Mouse (Mus musculus): ENCODE measurements around the gene Prss8. TPM values are rescaled to one million over a fixed set of nuclear protein-coding genes. Genes with fewer than 3 reads are reported as not detected.

The Prss8 gene
- polyA plus RNA-seq, 1 experiment: not detected

GRCm38 (mm10) chr7:127931351-127932135, 1.6 kb upstream of the Prss8 start:
- no peak overlapping the region for H3K4me3 ChIP-seq (replicated peaks)
- H3K4me1 ChIP-seq (ENCODE audit: control insufficient read depth): peaks cover 45% of the 10 kb centered on the region
- H3K27me3 ChIP-seq (ENCODE audit: control insufficient read depth): peaks cover 7% of the 10 kb centered on the region

GRCm38 (mm10) chr7:127930636-127931035, 732 bp upstream of the Prss8 start:
- Histone ChIP-seq H3K27me3 (ENCODE audit: control insufficient read depth) (peaks cover 7% of the 10 kb centered on the region), H3K4me1 (ENCODE audit: control insufficient read depth) (peaks cover 36% of the 10 kb centered on the region), H3K9me3 (ENCODE audit: control insufficient read depth, low read length) (no peaks in the 10 kb centered on the region), H3K36me3 (ENCODE audit: control insufficient read depth) (peaks cover 21% of the 10 kb centered on the region), H3K4me3 (replicated peaks) (no peak overlapping the region)
- TF ChIP-seq TAL1 (IDR thresholded peaks at IDR 0.05; ENCODE audit: low read length) (no peak), GATA1 (IDR thresholded peaks at IDR 0.05; ENCODE audit: low read length) (no peak)

More at GRCm38 (mm10) chr7:127931351-127932135, 1.6 kb upstream of the Prss8 start:
- TF ChIP-seq GATA1 (IDR thresholded peaks at IDR 0.05; ENCODE audit: low read length) (no peak), TAL1 (IDR thresholded peaks at IDR 0.05; ENCODE audit: low read length) (no peak)
- H3K9me3 ChIP-seq (ENCODE audit: control insufficient read depth, low read length): no peaks in the 10 kb centered on the region
- peaks cover 12% of the 10 kb centered on the region for H3K36me3 ChIP-seq (ENCODE audit: control insufficient read depth)

- H3K4me1 ChIP-seq (ENCODE audit: control insufficient read depth): peaks cover 21% of the 10 kb centered on the region
- peaks cover 7% of the 10 kb centered on the region for H3K27me3 ChIP-seq (ENCODE audit: control insufficient read depth)
- TF ChIP-seq TAL1 (IDR thresholded peaks at IDR 0.05; ENCODE audit: low read length) (no peak), GATA1 (IDR thresholded peaks at IDR 0.05; ENCODE audit: low read length) (no peak)
- H3K36me3 ChIP-seq (ENCODE audit: control insufficient read depth): peaks cover 41% of the 10 kb centered on the region
- H3K4me3 ChIP-seq (replicated peaks): no peak overlapping the region
- H3K9me3 ChIP-seq (ENCODE audit: control insufficient read depth, low read length): no peaks in the 10 kb centered on the region
Observed at GRCm38 (mm10) chr7:127928596-127928995, 1.3 kb downstream of the Prss8 start.

- no peak for TF ChIP-seq GATA1 (IDR thresholded peaks at IDR 0.05; ENCODE audit: low read length)
- TF ChIP-seq TAL1 (IDR thresholded peaks at IDR 0.05; ENCODE audit: low read length): no peak
- Histone ChIP-seq H3K27me3 (ENCODE audit: control insufficient read depth) (peaks cover 7% of the 10 kb centered on the region), H3K4me1 (ENCODE audit: control insufficient read depth) (peaks cover 19% of the 10 kb centered on the region), H3K4me3 (replicated peaks) (no peak overlapping the region), H3K36me3 (ENCODE audit: control insufficient read depth) (peaks cover 50% of the 10 kb centered on the region), H3K9me3 (ENCODE audit: control insufficient read depth, low read length) (no peaks in the 10 kb centered on the region; the same call in 1 of the 2 replicates)
Observed at GRCm38 (mm10) chr7:127927726-127928125, 2.2 kb downstream of the Prss8 start.

DNA sequence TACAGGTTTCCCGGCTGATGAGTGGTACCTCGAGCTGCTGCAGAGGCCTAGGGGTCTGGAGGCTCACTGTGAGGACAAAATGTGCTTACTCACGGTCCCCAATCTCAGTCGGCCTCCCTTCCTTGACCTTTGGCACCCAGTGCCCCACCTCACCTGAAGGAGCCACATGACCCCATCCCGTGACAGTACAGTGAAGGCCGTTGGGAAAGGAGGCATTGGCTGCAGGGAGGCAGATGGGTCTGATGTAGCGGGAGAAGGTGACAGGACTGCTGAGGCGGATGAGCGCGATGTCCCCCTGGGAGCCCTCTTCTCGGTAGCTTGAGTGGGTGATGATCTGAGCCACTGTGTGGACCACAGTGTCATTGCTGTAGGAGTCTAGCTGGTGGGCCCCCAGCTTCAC, 3.1 kb downstream of the Prss8 start:
- H3K9me3 ChIP-seq (ENCODE audit: control insufficient read depth, low read length): no peaks in the 10 kb centered on the region; the same call in 1 of the 2 replicates
- H3K4me1 ChIP-seq (ENCODE audit: control insufficient read depth): peaks cover 22% of the 10 kb centered on the region
- H3K36me3 ChIP-seq (ENCODE audit: control insufficient read depth): peaks cover 59% of the 10 kb centered on the region

DNA sequence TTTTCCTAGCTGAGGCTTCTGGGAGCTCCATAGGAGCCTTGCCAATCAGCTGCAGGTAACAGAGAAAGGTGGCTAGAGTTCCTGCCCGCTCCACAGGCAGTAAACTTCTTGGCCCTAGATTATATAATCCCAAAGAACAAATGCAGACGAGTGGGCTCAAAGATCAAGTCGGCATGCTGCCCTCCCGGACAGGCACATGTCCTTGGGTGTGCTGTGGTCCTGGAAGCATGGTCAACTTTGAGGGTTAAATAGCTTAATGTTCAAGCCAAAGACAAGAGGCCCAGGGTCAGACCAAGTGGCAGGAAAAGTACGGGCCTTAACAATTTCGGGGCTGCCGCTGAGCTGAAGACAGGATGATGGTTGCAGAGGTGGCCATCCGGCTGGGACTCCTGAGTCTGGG, 3.8 kb downstream of the Prss8 start:
- Histone ChIP-seq H3K4me3 (replicated peaks) (no peak overlapping the region), H3K27me3 (ENCODE audit: control insufficient read depth) (peaks cover 7% of the 10 kb centered on the region), H3K4me1 (ENCODE audit: control insufficient read depth) (peaks cover 21% of the 10 kb centered on the region), H3K36me3 (ENCODE audit: control insufficient read depth) (peaks cover 59% of the 10 kb centered on the region), H3K9me3 (ENCODE audit: control insufficient read depth, low read length) (no peaks in the 10 kb centered on the region; the same call in 1 of the 2 replicates)
- TF ChIP-seq TAL1 (IDR thresholded peaks at IDR 0.05; ENCODE audit: low read length) (no peak), GATA1 (IDR thresholded peaks at IDR 0.05; ENCODE audit: low read length) (no peak)

More for the DNA sequence above, 3.1 kb downstream of the Prss8 start:
- TF ChIP-seq TAL1 (IDR thresholded peaks at IDR 0.05; ENCODE audit: low read length): no peak
- TF ChIP-seq GATA1 (IDR thresholded peaks at IDR 0.05; ENCODE audit: low read length): no peak
- H3K27me3 ChIP-seq (ENCODE audit: control insufficient read depth): peaks cover 7% of the 10 kb centered on the region
- H3K4me3 ChIP-seq (replicated peaks): no peak overlapping the region

GRCm38 (mm10) chr7:127925252-127925651, 4.7 kb downstream of the Prss8 start:
- no peak overlapping the region for H3K4me3 ChIP-seq (replicated peaks)
- H3K4me1 ChIP-seq (ENCODE audit: control insufficient read depth): peaks cover 20% of the 10 kb centered on the region
- peaks cover 7% of the 10 kb centered on the region for H3K27me3 ChIP-seq (ENCODE audit: control insufficient read depth)
- no peaks in the 10 kb centered on the region; the same call in 1 of the 2 replicates for H3K9me3 ChIP-seq (ENCODE audit: control insufficient read depth, low read length)
- H3K36me3 ChIP-seq (ENCODE audit: control insufficient read depth): peaks cover 64% of the 10 kb centered on the region
- no peak for TF ChIP-seq GATA1 (IDR thresholded peaks at IDR 0.05; ENCODE audit: low read length)
- no peak for TF ChIP-seq TAL1 (IDR thresholded peaks at IDR 0.05; ENCODE audit: low read length)

DNA sequence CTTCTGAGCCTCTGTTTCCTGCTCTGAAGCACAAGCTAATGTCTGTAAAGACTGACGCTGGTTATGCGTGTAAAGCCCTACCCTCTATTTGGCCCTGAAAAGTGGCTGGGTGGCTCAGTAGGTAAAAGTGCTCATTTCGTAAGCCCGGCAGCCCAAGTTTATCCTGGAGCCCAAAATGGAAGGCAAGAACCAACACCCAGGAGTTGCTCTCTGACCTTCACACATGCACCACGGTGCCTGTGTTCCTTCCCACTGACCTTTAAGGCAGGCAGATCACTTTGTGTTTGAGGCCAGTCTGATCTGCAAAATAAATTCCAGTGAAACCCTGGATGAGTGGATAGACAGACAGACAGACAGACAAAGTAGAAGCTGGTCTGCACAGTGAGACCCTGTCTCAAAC, 6.2 kb downstream of the Prss8 start:
- TF ChIP-seq GATA1 (IDR thresholded peaks at IDR 0.05; ENCODE audit: low read length): no peak
- TF ChIP-seq TAL1 (IDR thresholded peaks at IDR 0.05; ENCODE audit: low read length): no peak
- Histone ChIP-seq H3K4me3 (replicated peaks) (no peak overlapping the region), H3K36me3 (ENCODE audit: control insufficient read depth) (peaks cover 76% of the 10 kb centered on the region), H3K4me1 (ENCODE audit: control insufficient read depth) (peaks cover 16% of the 10 kb centered on the region), H3K27me3 (ENCODE audit: control insufficient read depth) (no peaks in the 10 kb centered on the region), H3K9me3 (ENCODE audit: control insufficient read depth, low read length) (no peaks in the 10 kb centered on the region; the same call in 1 of the 2 replicates)

DNA sequence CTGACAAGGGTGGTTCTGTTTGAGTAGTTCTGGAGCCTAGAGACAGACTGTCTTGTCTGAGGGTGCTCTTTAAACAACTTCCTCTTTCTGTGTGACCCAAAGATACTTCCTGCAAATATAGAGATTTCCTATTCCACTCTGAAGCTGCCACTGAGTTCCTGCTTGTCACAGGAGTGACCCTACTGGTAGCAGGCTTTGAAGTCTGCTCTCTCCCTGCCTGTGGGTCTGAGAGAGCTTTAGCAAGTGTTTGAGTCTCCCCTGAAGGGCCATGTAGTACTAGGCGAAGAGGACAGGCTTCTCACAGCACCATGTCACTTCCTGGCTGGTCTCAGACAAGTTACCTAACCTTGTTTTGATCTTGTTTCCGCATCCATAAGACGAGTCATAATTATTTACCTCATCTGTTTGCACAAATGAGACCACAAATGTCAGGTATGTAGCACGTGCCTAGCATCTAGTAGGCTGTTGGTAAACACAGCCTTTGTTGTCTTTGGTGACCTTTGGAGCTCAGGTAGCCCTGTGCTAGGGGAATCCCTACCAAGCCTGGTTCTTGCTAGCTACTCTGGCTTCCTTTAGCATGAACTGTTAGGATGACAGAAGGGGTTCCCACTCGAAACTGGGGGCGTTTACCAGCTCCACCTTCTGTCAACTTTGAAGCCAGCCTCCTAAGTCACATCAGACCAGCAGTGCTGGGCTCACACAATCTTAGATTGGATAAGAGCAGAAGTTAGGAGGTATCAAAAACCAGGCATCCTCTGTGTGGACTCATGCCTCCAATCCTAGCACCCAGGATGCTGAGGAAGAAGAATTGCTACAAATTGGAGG, 7.2 kb downstream of the Prss8 start:
- H3K4me1 ChIP-seq (ENCODE audit: control insufficient read depth): peaks cover 15% of the 10 kb centered on the region
- H3K9me3 ChIP-seq (ENCODE audit: control insufficient read depth, low read length): no peaks in the 10 kb centered on the region; the same call in 1 of the 2 replicates
- TF ChIP-seq TAL1 (IDR thresholded peaks at IDR 0.05; ENCODE audit: low read length): no peak
- H3K4me3 ChIP-seq (replicated peaks): no peak overlapping the region
- H3K36me3 ChIP-seq (ENCODE audit: control insufficient read depth): peaks cover 82% of the 10 kb centered on the region
- H3K27me3 ChIP-seq (ENCODE audit: control insufficient read depth): no peaks in the 10 kb centered on the region
